Comparison of ENCODE assay signal across 8 mouse cellular contexts in the genomic region with DNA sequence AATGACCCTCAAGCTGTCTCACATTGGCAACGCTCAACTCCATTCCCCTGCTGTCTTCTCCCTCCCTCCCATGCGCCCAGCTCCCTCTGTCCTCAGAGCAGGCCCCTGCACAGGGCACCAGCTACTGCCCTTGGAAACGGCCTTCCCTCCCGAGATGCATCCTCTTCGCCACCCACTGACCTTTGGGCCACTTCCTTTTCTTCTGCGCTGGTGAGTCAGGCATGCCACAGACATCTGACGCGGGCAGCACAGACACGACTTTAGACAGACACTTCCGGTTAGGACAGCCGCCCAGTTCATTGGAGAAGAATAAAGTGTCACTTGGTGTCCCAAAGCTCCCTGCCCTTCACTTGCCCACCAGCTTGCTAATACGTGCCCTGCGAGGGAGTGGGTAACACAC. TPM values are rescaled to one million over a fixed set of nuclear protein-coding genes. Genes with fewer than 3 reads are reported as not detected.
DNase-seq lines count a peak whose midpoint lies in the region; ATAC-seq and TF ChIP-seq lines count a peak whose summit lies in the region.

No protein-coding gene starts in this region.

- H3K9ac ChIP-seq in intestine, embryonic 15.5 days = no peak overlapping the region
- H3K9ac ChIP-seq in lung, embryonic 14.5 days = no peak overlapping the region

- no peak overlapping the region for H3K27ac ChIP-seq in intestine, embryonic 15.5 days
- H3K27ac ChIP-seq in lung, embryonic 14.5 days (ENCODE audit: low read depth) = no peak overlapping the region

- peak; percentile 73 for DNase-seq in 3134 (ENCODE audit: extremely low read depth, insufficient read length, low spot score)
- peak; percentile 56 for DNase-seq in Muller cell, postnatal 12 days (ENCODE audit: inconsistent ontology term)
- DNase-seq in lung, embryonic 14.5 days = peak; percentile 38
- DNase-seq in right cerebral cortex, postnatal 4 days = no peak
- DNase-seq in thymus, postnatal 0 days (ENCODE audit: low spot score) = no peak
- DNase-seq in layer of hippocampus, adult 9-10 months (ENCODE audit: low spot score) = no peak
- DNase-seq in embryo, embryonic 9.5 days (ENCODE audit: extremely low spot score) = no peak

- peaks cover 10% of the 10 kb centered on the region for H3K4me1 ChIP-seq in intestine, embryonic 15.5 days (replicated peaks)
- no peaks in the 10 kb centered on the region for H3K4me1 ChIP-seq in lung, embryonic 14.5 days (ENCODE audit: insufficient read depth)

- H3K9me3 ChIP-seq in intestine, embryonic 15.5 days = no peaks in the 10 kb centered on the region
- no peaks in the 10 kb centered on the region for H3K9me3 ChIP-seq in lung, embryonic 14.5 days (ENCODE audit: low read depth, low read length)

- H3K4me3 ChIP-seq in intestine, embryonic 15.5 days (replicated peaks) = no peak overlapping the region
- H3K4me3 ChIP-seq in lung, embryonic 14.5 days (ENCODE audit: low read depth, low read length) = no peak overlapping the region

- no peak for TF ChIP-seq CTCF in lung, embryonic 14.5 days (IDR thresholded peaks at IDR 0.05; ENCODE audit: low read depth)

- H3K36me3 ChIP-seq in intestine, embryonic 15.5 days = no peaks in the 10 kb centered on the region
- H3K36me3 ChIP-seq in lung, embryonic 14.5 days (ENCODE audit: insufficient read depth) = no peaks in the 10 kb centered on the region

- ATAC-seq in intestine, embryonic 15.5 days = peak; percentile 19
- ATAC-seq in lung, embryonic 14.5 days (ENCODE audit: insufficient read depth) = peak; percentile 35; the same call in 1 of the 2 replicates

- peak overlapping the region; percentile 28 for H3K4me2 ChIP-seq in intestine, embryonic 15.5 days (replicated peaks)
- H3K4me2 ChIP-seq in lung, embryonic 14.5 days = no peak overlapping the region

- 44% methylated on average over 13 of the region's 13 CpGs for WGBS in intestine, embryonic 15.5 days
- 38% methylated on average over 13 of the region's 13 CpGs for WGBS in lung, embryonic 14.5 days

- H3K27me3 ChIP-seq in intestine, embryonic 15.5 days (replicated peaks) = no peaks in the 10 kb centered on the region
- no peaks in the 10 kb centered on the region for H3K27me3 ChIP-seq in lung, embryonic 14.5 days (ENCODE audit: insufficient read depth, low read length)

RNA-seq across cellular contexts. Expression of gene Gpa33, which starts 8.1 kb away (rescaled TPM):
- 59.8 and 60.2 TPM in 2 replicates for polyA plus RNA-seq in intestine, embryonic 15.5 days (2015; fragmentation: Nextera tagmentation; extraction: Ambion mirVana)
- polyA plus RNA-seq in lung, embryonic 14.5 days (2014; fragmentation: Nextera tagmentation; extraction: Ambion mirVana) = 0.11 TPM in 1 of 2 replicates, not detected in the other
- polyA plus RNA-seq in thymus, postnatal 0 days (2015; fragmentation: Nextera tagmentation; extraction: Ambion mirVana) = 0.31 and 0.44 TPM in 2 replicates

RNA-seq across cellular contexts. Expression of gene Dusp27, which starts 10.4 kb away (rescaled TPM):
- 1.8 TPM in 2 replicates for polyA plus RNA-seq in intestine, embryonic 15.5 days (2015; fragmentation: Nextera tagmentation; extraction: Ambion mirVana)
- 2.5 and 3.1 TPM in 2 replicates for polyA plus RNA-seq in lung, embryonic 14.5 days (2014; fragmentation: Nextera tagmentation; extraction: Ambion mirVana)
- 0.14 and 0.15 TPM in 2 replicates for polyA plus RNA-seq in thymus, postnatal 0 days (2015; fragmentation: Nextera tagmentation; extraction: Ambion mirVana)

Comparison
In these comparisons a context has a peak if more than half of its experiments do, and no peak if none do; other contexts are left out.
1. DNase-seq: peak in 3134 (single experiment), Muller cell, postnatal 12 days (single experiment) and lung, embryonic 14.5 days (single experiment); none in right cerebral cortex, postnatal 4 days (single experiment), thymus, postnatal 0 days (single experiment), layer of hippocampus, adult 9-10 months (single experiment) and embryo, embryonic 9.5 days (single experiment).
2. RNA of gene Gpa33, which starts 8.1 kb away (polyA plus RNA-seq): 59.8 to 60.2 TPM in intestine, embryonic 15.5 days; 0.31 to 0.44 TPM in thymus, postnatal 0 days and 0.11 TPM in lung, embryonic 14.5 days; every median in the first group is over 10 times any median in the second.